Mouse (Mus musculus): Measurements from ENCODE around the gene Cab39.
A peak's percentile ranks its signal among the peaks of the same experiment; 100 is the strongest.

Cab39 gene

DNA sequence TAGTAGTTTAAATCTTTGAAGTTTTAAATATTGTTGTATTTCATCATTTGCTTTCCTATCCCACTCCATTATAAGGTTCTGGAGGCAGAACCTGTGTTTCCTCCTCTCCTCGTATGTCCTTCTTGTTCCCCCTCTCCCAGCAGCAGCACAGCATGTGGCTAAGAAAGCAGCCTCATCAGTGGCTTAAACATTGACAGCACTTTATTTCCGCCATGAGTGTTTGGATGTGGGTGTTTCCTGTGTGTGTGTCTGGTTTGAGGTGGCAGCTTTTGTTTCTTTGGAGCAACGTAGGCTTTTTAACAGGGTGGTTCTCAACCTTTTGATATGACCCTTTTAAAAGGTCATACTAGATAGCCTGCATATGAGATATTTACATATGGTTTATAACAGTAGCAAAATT is 52.2 kb downstream of the Cab39 start:
- no peak for DNase-seq (ENCODE audit: low spot score in 2 of 2)

DNA sequence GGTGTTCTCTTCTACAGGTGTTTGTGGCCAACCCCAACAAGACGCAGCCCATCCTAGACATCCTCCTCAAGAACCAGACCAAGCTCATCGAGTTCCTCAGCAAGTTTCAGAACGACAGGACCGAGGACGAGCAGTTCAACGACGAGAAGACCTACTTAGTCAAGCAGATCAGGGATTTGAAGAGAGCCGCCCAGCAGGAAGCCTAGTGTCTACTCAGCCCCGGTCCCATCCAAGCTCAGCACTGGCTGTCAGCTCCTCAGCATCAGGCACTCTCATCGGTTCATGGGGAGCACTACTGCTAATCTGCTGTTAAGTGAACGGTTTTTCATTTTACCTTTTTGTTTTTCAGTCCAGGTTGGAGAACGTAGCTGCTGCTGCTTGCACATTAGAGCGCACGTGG is 55.8 kb downstream of the Cab39 start:
- DNase-seq (ENCODE audit: low spot score in 2 of 2), result no peak

DNA sequence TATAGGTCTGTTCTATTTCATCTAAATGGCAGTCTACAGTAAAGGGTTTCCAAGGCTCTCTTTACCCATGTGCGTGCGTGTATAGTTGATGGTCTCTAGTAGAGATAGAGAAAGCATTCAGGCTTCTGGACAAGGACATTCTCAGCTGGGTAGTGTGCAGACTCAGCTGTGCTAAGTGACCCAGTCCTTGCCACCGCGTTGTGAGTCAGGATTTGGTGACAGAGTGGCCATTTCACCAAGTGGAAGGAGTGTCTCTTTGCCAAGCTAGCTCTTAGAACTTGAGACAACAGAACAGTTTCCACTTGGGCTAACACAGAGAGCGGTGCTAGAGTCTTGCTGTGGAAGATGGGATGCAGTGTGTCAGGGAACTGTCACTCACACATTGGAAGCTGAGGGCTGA is 57.6 kb downstream of the Cab39 start:
- DNase-seq (ENCODE audit: low spot score in 2 of 2), result no peak

GRCm38 (mm10) chr1:85852996-85853689 is 59.9 kb downstream of the Cab39 start:
- peak; percentile 49 to 70 for DNase-seq (ENCODE audit: low spot score in 2 of 2)

DNA sequence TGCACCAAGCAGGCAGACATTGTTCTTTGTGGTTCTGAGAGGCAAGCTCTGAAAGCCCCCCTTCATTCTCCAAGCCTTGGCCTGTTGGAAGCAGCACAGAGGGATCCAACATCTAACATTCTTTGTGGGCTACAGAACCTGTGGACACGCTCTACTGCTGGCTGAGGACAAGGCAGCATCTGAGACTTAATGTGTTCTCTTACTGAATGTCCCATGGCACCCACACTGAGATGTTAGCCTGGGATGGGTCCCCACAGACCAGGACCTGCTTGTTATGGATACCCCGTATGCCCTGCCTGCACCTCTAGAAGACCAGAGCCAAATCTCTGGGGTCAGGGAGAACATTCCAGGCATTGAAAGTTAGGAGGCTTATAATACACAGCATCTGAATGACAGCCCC is 60.6 kb downstream of the Cab39 start:
- DNase-seq (ENCODE audit: low spot score in 2 of 2), result no peak

- no peak for DNase-seq (ENCODE audit: low spot score in 2 of 2)
Measured at GRCm38 (mm10) chr1:85854475-85854874, 61.2 kb downstream of the Cab39 start.

DNA sequence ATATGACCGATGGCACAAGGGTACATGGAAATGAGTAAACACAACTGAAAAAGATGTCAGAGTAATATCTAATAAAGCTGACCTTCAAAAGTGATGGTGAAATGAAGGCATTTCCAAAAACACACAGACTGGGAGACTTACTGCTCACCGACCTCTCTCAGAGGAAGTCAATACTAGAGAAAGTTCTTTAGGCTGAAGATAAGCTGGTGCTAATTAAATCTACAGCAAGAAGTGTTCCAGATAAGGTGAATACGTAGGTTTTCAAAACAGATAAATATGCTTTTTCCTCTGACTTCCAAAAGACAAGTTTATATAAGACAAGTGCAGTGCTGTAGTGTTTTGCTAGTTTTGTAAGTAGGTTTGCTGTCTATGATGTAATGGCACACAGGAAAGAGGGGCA is 63.0 kb downstream of the Cab39 start:
- DNase-seq (ENCODE audit: low spot score in 2 of 2), result no peak

DNA sequence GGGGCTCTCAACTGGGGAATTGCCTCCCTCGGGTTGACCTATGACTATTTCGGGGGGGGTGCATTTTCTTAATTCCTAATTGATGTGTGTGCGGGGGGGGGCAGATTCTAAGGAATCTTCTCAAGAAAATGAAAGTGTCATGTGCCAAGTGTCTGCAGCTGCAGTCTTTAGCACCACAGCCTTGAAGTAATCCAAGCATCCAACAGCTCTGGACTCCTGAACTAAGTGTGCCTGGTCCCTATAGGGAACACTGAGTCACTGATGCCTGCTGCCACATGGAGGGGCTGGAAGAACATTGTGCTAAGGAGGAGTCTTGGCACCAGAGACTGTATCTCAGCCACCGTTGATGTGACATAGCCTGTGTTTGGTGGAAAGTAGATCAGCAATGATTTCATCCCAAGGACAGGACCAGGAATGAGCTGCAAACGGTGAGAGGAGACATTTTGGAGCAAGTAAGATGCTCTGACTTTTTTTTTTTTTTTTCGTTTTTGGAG is 64.1 kb downstream of the Cab39 start:
- no peak for DNase-seq (ENCODE audit: low spot score in 2 of 2)

DNA sequence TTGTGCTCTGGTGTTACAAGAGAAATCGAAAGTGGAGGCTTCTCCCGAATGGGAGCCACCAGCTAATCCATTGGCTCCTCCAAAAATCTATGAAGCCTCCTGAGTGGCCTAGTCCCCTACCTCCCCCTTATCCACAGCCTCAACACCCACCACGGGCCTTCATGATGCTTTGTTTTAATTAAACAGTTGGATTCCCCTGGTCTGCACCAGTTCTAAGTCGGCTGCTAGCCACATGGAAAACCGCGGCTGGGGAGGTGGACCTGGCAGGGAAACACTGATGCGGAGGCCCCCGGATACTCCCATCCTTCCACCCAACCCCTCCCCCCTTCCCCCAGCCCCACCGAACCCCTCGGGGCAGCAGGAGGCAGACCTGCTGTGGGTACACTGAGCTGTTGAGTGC is 71.1 kb downstream of the Cab39 start:
- DNase-seq (ENCODE audit: low spot score in 2 of 2), result no peak

- DNase-seq (ENCODE audit: low spot score in 2 of 2), result no peak
Measured at GRCm38 (mm10) chr1:85870001-85870400, 76.8 kb downstream of the Cab39 start.

DNA sequence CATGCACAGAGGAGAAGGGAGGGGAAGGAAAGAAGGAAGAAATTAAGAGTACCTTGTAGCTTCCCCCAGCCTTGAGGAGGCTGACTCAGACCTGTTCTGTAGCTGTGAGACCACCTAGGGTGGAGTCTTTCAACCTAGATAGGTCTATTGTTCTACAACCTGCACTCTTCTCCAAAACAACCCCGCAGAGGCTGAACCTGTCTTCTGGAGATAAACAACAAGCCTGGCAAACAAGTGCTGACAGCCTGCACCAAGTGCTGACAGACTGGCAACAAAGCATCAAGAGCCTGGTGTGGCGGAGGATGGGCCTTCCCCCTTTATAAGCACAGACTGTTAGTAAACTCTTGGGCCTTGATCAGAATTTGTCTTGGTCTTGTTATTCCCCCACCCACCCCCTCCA is 77.3 kb downstream of the Cab39 start:
- no peak for DNase-seq (ENCODE audit: low spot score in 2 of 2)

- DNase-seq (ENCODE audit: low spot score in 2 of 2), result no peak
Measured at GRCm38 (mm10) chr1:85882003-85882402, 88.8 kb downstream of the Cab39 start.

- DNase-seq (ENCODE audit: low spot score in 2 of 2), result no peak
Measured at GRCm38 (mm10) chr1:85887221-85887620, 94.0 kb downstream of the Cab39 start.

DNA sequence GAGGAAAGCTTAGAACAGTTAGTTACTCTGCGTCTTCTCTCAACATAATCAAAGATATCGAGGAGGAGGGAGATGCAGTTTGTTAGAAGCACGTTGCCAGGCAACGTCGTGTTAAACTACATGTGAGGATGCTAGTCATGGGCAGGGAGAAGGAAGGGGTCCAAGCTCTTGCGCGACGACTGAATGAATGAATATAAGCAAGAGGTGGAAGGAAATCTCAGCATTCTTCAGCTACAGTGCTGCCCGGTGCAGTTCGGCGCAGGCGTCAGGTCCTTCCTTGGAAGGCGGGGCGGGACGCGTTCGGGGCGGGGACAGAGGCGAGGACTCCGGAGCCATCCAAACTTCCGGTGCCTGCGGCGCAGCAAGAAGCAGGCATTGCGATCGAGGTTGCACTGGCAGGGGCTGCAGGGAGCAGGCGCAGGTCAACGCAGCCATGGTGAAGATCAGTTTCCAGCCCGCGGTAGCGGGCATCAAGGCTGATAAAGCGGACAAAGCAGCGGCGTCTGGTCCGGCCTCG is 101.0 kb downstream of the Cab39 start, which contains the start of gene Itm2c:
Gene Itm2c (plus strand): TSS at position 51 of the 517 bp plus-strand sequence.
- DNase-seq (ENCODE audit: low spot score in 2 of 2), result peak; percentile 81 to 90

DNA sequence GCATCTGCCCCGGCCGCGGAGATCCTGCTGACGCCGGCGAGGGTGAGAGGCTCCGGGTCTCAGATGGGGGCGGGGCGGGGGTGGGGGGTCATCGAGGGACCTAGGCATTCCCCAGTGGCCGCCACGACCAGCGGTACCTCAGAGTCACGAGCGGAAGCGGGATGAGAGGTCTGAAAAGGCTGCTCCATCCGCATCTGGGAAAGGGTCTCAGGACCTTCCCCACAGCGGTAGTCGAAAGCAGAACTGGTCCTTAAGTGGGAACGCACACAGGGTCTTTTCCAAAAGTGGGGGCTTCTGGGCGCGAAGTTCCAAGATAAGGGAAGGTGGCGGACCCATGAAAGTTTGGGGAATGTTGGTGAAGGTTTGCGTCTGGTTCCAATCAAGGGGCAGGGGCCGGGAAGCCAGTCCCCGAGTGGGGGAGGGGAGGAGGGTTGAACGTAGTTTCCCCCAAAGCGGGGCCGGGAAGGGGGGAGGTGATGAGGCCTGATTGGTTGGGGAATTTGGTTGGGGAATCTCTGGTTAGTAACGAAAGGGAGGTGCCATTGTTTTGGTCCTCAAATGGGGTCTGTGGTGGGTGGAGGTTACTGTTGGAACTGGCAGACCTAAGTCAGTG is 101.6 kb downstream of the Cab39 start:
- peak; percentile 70 to 72 for DNase-seq (ENCODE audit: low spot score in 2 of 2)

GRCm38 (mm10) chr1:85895391-85895837 is 102.2 kb downstream of the Cab39 start:
- DNase-seq (ENCODE audit: low spot score in 2 of 2), result peak in 1 of 2 experiments; percentile 69

DNA sequence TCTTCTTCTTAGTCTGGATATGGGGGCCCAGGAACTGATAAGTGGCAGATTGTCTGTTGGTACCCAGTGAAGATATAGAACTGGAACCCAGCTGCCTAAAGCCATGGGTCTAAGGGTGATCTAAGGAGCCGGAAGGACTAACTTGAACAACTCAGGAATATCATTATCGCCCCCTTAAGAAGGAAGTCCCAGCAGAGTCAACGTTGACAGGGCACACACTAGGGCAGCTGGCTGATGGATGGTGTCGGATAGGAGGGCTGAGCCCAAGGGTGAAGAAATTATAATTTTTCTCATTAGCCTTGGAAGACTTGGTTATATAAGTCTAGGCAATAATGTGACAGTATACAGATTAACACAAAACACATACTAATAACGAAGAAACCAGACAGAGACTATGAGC is 102.9 kb downstream of the Cab39 start:
- no peak for DNase-seq (ENCODE audit: low spot score in 2 of 2)

DNA sequence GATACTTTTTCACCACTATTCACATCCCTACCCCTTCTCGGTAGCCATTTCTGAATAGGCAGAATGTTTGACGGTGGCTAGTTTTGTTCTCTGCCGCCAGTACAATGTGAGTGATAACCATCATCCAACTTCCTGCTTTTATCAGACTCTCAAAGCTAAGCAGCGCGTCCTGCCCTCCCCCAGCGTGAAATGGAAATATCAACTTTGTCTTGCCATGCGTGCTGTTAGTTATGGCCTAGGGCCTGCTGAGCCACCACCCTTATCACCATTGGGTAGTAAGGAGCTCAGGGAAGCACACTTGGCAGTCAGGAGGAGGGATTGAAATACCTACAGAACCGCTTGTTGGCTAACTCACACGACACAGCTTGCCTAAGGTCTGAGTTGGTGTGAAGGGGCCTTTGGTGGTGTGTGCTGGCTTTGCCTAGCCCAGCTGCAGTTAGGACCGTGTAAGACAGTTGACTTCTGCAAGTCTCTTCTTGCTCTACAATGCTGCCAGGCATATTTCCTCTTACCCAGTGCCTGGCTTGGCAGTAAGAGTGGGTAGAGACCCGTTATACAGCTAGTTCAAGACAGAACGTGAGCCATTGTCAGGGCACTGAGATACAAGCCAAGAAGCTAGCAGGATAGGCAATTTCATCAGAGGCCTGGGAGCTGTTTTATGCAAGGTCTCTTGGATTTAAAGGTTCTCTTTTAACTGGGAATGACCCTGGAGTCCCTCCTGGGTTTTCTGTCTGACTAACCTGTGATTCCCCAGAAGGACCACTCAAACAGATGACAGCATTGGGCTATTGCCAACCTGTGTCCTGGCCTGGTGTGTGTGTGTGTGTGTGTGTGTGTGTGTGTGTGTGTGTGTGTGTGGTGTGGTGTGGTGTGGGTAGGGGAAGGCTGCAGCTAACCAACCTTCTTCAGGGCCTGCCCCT is 103.8 kb downstream of the Cab39 start:
- DNase-seq (ENCODE audit: low spot score in 2 of 2), result no peak

DNA sequence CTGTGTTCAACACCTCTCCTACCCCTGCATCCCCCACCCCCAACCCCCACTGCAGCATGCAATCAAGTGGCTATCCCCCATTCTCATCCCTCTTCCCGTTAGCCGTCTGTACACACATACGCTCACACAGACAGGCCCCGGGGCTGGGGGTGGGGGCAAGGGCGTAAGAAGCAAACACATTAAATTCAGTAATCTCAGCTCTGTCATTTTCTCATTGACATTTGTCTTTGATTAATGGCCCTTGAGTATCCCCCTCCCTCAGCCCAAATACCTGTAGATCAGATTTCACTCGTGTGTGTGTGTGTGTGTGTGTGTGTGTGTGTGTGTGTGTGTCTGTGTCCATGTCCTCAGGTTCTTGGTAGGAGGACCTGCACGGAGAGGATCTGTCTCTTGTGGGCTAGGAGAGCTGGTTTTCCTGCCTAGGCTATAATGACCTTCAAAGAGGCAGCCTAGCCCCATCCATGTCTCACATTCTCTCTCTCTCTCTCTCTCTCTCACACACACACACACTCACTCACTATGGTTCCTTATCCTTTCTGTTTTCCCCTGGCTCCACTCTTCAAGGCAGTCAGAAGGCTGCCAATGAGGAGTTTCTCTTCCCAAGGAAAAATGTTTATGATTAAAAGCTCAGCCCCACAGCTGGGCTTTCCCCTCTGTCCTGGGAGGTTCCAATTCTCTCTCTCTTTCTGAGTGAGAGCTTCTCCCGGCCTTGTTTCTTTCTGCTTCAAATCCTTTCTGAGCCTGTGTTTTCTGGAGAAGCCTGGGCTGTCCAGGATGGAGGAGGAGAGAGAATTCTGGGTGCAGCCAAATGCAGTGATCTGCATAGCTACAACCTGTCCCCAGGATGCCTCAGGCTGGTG is 104.9 kb downstream of the Cab39 start:
- no peak for DNase-seq (ENCODE audit: low spot score in 2 of 2)

DNA sequence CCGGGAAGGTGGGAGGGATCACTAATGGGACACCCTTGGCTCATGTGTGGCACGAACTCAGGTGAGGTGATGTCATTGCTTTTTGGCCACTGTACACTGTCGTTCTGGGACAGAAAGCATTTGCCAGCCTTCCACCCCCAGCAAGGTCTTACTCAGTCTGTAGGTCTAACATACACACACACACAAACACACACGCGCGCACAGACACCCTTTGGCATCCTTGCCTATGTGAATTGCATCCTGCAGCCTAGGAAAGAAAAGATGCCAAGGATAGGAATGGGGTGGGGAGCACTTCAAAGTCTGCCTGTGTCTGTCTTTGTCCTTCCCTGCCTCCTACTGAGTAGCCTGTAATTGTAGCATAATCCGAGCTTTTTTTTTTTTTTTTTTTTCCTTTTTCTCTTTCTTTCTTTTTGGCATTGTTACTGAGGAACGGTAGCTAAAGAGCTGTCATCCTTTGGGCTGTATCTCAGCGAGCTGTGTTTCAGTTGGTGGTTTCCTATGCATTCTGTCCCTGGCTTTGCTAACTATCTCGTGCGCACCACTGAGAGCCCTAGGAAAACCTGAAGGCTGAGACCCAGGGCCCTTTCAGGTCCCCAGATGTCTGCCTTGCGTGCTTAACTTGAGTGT is 105.6 kb downstream of the Cab39 start:
- DNase-seq (ENCODE audit: low spot score in 2 of 2), result no peak

GRCm38 (mm10) chr1:85899388-85899761 is 106.1 kb downstream of the Cab39 start:
- DNase-seq (ENCODE audit: low spot score in 2 of 2), result no peak
